Mouse (Mus musculus): ENCODE measurements around the gene H2-T23. TPM values are rescaled to one million over a fixed set of nuclear protein-coding genes. Genes with fewer than 3 reads are reported as not detected.
"Not testable (repeated sequence)": the region's sequence is repeated elsewhere in the genome, so short reads cannot be mapped to it uniquely, and the experiment has no call there.

Gene H2-T23
- 13.6 TPM for polyA plus RNA-seq (2012; fragmentation: generic; extraction: Trizol)

GRCm38 (mm10) chr17:36032351-36032875, at the start of gene H2-T23:
Gene H2-T23, minus strand, starts transcription at chr17:36032855.
- not testable (repeated sequence) for H3K27me3 ChIP-seq (ENCODE audit: control insufficient read depth, insufficient read depth, insufficient read length); H3K36me3 ChIP-seq (ENCODE audit: control insufficient read depth, insufficient read depth)
- Histone ChIP-seq H3K79me2 (ENCODE audit: control insufficient read depth, insufficient read depth) (peaks cover 25% of the 10 kb centered on the region), H3K4me2 (ENCODE audit: low read depth) (peak within 1 kb of the TSS; percentile 73), H3K4me3 (peak within 1 kb of the TSS; percentile 39), H3ac (ENCODE audit: control insufficient read depth, insufficient read length) (peak within 1 kb of the TSS; percentile 20)
- TF ChIP-seq REST (IDR thresholded peaks at IDR 0.05; ENCODE audit: insufficient read depth, insufficient read length): peak; percentile 67

DNA sequence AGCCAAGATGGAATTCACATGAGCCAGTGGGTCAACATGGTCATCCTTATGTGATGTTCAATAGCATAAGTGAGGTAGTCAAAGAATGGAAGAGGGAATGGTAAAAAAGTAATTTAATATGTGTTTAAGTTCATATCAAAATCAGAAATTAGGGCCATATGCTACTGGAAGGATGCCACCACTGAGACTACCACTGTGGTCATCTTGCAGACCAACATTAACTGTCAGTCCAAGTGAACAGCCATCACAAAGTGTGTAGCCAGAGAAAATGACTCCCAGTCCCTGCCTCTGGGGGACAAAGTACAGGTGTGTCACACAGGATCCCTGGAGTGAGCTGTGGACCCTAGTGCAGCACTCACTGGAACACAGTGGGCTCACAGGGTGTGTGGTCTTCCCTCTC, 49.2 kb upstream of the H2-T23 start:
- H3K27me3 ChIP-seq (ENCODE audit: control insufficient read depth, insufficient read depth, insufficient read length): peaks cover 27% of the 10 kb centered on the region
- H3K79me2 ChIP-seq (ENCODE audit: control insufficient read depth, insufficient read depth); H3K4me2 ChIP-seq (ENCODE audit: low read depth); H3K4me3 ChIP-seq; H3K36me3 ChIP-seq (ENCODE audit: control insufficient read depth, insufficient read depth); H3ac ChIP-seq (ENCODE audit: control insufficient read depth, insufficient read length): not testable (repeated sequence)

GRCm38 (mm10) chr17:36060829-36061228, 28.2 kb upstream of the H2-T23 start:
- Histone ChIP-seq H3K4me3 (no peak overlapping the region), H3K4me2 (ENCODE audit: low read depth) (no peak overlapping the region), H3K27me3 (ENCODE audit: control insufficient read depth, insufficient read depth, insufficient read length) (peaks cover 7% of the 10 kb centered on the region), H3K36me3 (ENCODE audit: control insufficient read depth, insufficient read depth) (no peaks in the 10 kb centered on the region), H3K79me2 (ENCODE audit: control insufficient read depth, insufficient read depth) (no peaks in the 10 kb centered on the region), H3ac (ENCODE audit: control insufficient read depth, insufficient read length) (no peak overlapping the region)
- no peak for TF ChIP-seq E2F4 (IDR thresholded peaks at IDR 0.05; ENCODE audit: insufficient read depth)
- TF ChIP-seq TCF12 (IDR thresholded peaks at IDR 0.05; ENCODE audit: insufficient read depth, poor library complexity, severe bottlenecking): no peak
- TF ChIP-seq SRF (IDR thresholded peaks at IDR 0.05; ENCODE audit: control insufficient read depth, insufficient read length, low read depth): no peak
- no peak for TF ChIP-seq POLR2A (IDR thresholded peaks at IDR 0.05; ENCODE audit: insufficient read length, low read depth)
- no peak for TF ChIP-seq CEBPB (IDR thresholded peaks at IDR 0.05; ENCODE audit: insufficient read depth, poor library complexity, severe bottlenecking)
- TF ChIP-seq MYOD1 (IDR thresholded peaks at IDR 0.05; ENCODE audit: control insufficient read depth in 1 of 3, insufficient read length in 2 of 3, low read depth in 2 of 3): no peak
- TF ChIP-seq USF1 (IDR thresholded peaks at IDR 0.05; ENCODE audit: low read depth): no peak
- no peak for TF ChIP-seq MAX (IDR thresholded peaks at IDR 0.05; ENCODE audit: low read depth)
- TF ChIP-seq REST (IDR thresholded peaks at IDR 0.05; ENCODE audit: insufficient read depth, insufficient read length): no peak
- TF ChIP-seq MYOG (IDR thresholded peaks at IDR 0.05; ENCODE audit: control insufficient read depth in 1 of 3, insufficient read depth in 1 of 3, insufficient read length in 2 of 3, low read depth in 2 of 3): no peak
- TF ChIP-seq TCF3 (IDR thresholded peaks at IDR 0.05; ENCODE audit: insufficient read length, low read depth): no peak
- no peak for TF ChIP-seq POLR2AphosphoS2 (IDR thresholded peaks at IDR 0.05; ENCODE audit: insufficient read length, low read depth)

DNA sequence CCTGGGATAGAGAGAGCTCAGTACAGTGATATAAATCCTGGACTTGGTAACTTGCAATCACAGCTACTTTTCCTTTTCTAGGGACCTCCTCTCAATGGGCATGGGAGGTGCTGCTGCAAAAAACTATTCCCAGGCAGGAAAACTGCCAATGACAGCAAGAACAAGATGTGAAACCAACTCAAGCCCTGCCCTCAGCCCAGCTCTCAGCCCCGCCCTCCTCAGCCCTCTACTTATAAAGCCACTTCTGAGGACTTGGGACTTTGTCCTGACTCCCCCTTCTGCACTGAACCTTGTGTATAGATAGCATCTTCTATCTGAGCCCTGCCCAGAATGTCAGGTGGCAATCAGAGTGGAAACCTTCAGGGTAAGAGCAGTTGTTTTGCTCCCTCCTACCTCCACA, 25.7 kb upstream of the H2-T23 start, which contains the start of gene Gm11127:
TSS of gene Gm11127 (minus strand) at position 10 of the 400 bp plus-strand sequence.
- not testable (repeated sequence) for H3K79me2 ChIP-seq (ENCODE audit: control insufficient read depth, insufficient read depth); H3ac ChIP-seq (ENCODE audit: control insufficient read depth, insufficient read length); H3K4me3 ChIP-seq; H3K36me3 ChIP-seq (ENCODE audit: control insufficient read depth, insufficient read depth); H3K27me3 ChIP-seq (ENCODE audit: control insufficient read depth, insufficient read depth, insufficient read length)
- peak within 1 kb of the TSS; percentile 55 for H3K4me2 ChIP-seq (ENCODE audit: low read depth)

GRCm38 (mm10) chr17:36057927-36058326, 25.3 kb upstream of the H2-T23 start:
- H3K79me2 ChIP-seq (ENCODE audit: control insufficient read depth, insufficient read depth); H3K36me3 ChIP-seq (ENCODE audit: control insufficient read depth, insufficient read depth); H3K4me3 ChIP-seq; H3K27me3 ChIP-seq (ENCODE audit: control insufficient read depth, insufficient read depth, insufficient read length); H3ac ChIP-seq (ENCODE audit: control insufficient read depth, insufficient read length): not testable (repeated sequence)
- H3K4me2 ChIP-seq (ENCODE audit: low read depth): peak overlapping the region; percentile 55

DNA sequence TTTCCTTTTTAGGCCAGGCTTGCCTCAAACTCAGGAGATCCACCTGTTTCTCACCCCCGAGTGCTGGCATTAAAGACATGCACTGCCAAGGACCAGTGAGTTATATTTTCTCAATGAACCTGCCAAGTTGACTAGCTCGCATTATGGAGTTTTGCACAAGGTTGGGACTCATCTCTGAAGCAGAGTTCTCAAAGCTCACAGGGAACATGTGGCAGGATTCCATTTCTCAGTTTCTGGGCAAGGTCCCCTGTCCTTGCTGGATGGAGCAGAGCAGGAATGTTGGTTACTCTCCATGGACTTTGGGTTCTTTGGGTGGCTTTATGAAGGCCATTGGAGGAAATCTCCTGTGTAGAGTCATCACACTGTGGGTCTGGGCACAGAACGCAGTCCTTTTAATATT, 10.6 kb upstream of the H2-T23 start:
- Histone ChIP-seq H3K27me3 (ENCODE audit: control insufficient read depth, insufficient read depth, insufficient read length) (no peaks in the 10 kb centered on the region), H3K4me3 (peak overlapping the region; percentile 24), H3K36me3 (ENCODE audit: control insufficient read depth, insufficient read depth) (no peaks in the 10 kb centered on the region), H3K79me2 (ENCODE audit: control insufficient read depth, insufficient read depth) (no peaks in the 10 kb centered on the region), H3ac (ENCODE audit: control insufficient read depth, insufficient read length) (no peak overlapping the region), H3K4me2 (ENCODE audit: low read depth) (peak overlapping the region; percentile 79)
- TF ChIP-seq MYOD1 (IDR thresholded peaks at IDR 0.05; ENCODE audit: control insufficient read depth in 1 of 3, insufficient read length in 2 of 3, low read depth in 2 of 3): no peak
- TF ChIP-seq E2F4 (IDR thresholded peaks at IDR 0.05; ENCODE audit: insufficient read depth): no peak
- TF ChIP-seq SRF (IDR thresholded peaks at IDR 0.05; ENCODE audit: control insufficient read depth, insufficient read length, low read depth): no peak
- no peak for TF ChIP-seq POLR2AphosphoS2 (IDR thresholded peaks at IDR 0.05; ENCODE audit: insufficient read length, low read depth)
- TF ChIP-seq MYOG (IDR thresholded peaks at IDR 0.05; ENCODE audit: control insufficient read depth in 1 of 3, insufficient read depth in 1 of 3, insufficient read length in 2 of 3, low read depth in 2 of 3): no peak
- TF ChIP-seq TCF12 (IDR thresholded peaks at IDR 0.05; ENCODE audit: insufficient read depth, poor library complexity, severe bottlenecking): no peak
- TF ChIP-seq CEBPB (IDR thresholded peaks at IDR 0.05; ENCODE audit: insufficient read depth, poor library complexity, severe bottlenecking): no peak
- no peak for TF ChIP-seq USF1 (IDR thresholded peaks at IDR 0.05; ENCODE audit: low read depth)
- no peak for TF ChIP-seq TCF3 (IDR thresholded peaks at IDR 0.05; ENCODE audit: insufficient read length, low read depth)
- no peak for TF ChIP-seq MAX (IDR thresholded peaks at IDR 0.05; ENCODE audit: low read depth)
- no peak for TF ChIP-seq POLR2A (IDR thresholded peaks at IDR 0.05; ENCODE audit: insufficient read length, low read depth)
- TF ChIP-seq REST (IDR thresholded peaks at IDR 0.05; ENCODE audit: insufficient read depth, insufficient read length): no peak
